Mouse (Mus musculus): ENCODE measurements around the gene Gipc3. TPM values are rescaled to one million over a fixed set of nuclear protein-coding genes. Genes with fewer than 3 reads are reported as not detected.
A peak's percentile ranks its signal among the peaks of the same experiment; 100 is the strongest.

Gipc3 gene
- total RNA-seq, 2 experiments from 2014 or later: 0.17 to 0.32 TPM

DNA sequence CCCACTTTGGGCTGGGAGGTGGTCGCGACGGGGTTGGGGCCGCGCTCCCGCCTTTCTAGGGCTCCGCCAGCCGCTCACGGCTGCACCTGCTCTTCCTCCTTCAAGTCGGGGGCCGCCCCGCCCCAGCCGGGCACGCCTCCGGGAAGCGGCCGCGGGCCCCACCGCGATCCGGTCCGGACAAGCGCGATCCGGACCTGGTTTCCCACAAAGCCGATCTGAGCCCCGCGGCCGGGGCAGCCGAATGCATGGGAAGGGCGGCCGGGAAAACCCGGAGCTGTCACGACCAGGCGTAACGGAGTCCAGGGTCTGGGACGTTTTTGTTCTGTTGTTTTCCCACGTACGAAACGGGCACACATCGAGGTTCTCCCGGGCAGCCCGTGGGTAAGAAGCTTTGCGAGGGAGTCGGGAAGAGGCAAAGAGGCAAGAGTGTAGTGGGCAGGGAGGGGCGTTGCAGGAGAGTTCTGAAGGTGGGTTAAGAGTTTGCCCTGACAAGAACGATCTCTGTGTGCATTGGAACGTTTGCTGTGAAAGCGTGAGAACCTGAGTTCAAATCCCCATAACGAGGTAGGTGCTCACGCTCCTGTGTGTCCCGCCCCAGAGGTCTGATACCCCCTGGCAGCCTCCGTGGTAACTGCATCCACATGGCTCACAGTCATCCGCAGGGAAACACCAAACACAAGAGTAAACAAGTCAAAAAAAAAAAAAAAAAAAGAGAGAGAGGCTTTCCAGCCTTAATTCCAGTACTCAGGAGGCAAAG lies 57.2 kb downstream of the Gipc3 start:
- peak; percentile 83 for ATAC-seq (replicated peaks; ENCODE audit: poor library complexity)

Other genes starting within 250 kb of the Gipc3 start
Only the 30 nearest of the 33 such genes appear.
- gene Zbtb7a, start 208.0 kb downstream of the Gipc3 start, total RNA-seq (2015): 17.4 and 18.9 TPM in 2 replicates
- gene Zbtb7a, start 208.0 kb downstream of the Gipc3 start, total RNA-seq (2017): 7.7 and 8.6 TPM in 2 replicates
- 9.4 and 10.0 TPM in 2 replicates for gene Pias4, start 175.3 kb downstream of the Gipc3 start, total RNA-seq (2015)
- gene Pias4, start 175.3 kb downstream of the Gipc3 start, total RNA-seq (2017): 9.4 and 9.8 TPM in 2 replicates
- 526 and 599 TPM in 2 replicates for gene Eef2, start 166.6 kb downstream of the Gipc3 start, total RNA-seq (2015)
- gene Eef2, start 166.6 kb downstream of the Gipc3 start, total RNA-seq (2017): 1,508 and 1,553 TPM in 2 replicates
- gene Dapk3, start 160.3 kb downstream of the Gipc3 start, total RNA-seq (2015): 15.5 and 17.2 TPM in 2 replicates
- gene Dapk3, start 160.3 kb downstream of the Gipc3 start, total RNA-seq (2017): 37.2 and 54.7 TPM in 2 replicates
- not detected in 2 replicates for gene 4930442H23Rik, start 159.4 kb downstream of the Gipc3 start, total RNA-seq (2015)
- gene 4930442H23Rik, start 159.4 kb downstream of the Gipc3 start, total RNA-seq (2017): not detected in 2 replicates
- gene Nmrk2, start 141.2 kb downstream of the Gipc3 start, total RNA-seq (2015): not detected in 2 replicates
- gene Nmrk2, start 141.2 kb downstream of the Gipc3 start, total RNA-seq (2017): not detected in 2 replicates
- gene Atcay, start 112.4 kb downstream of the Gipc3 start, total RNA-seq (2015): not detected in 2 replicates
- not detected in 2 replicates for gene Atcay, start 112.4 kb downstream of the Gipc3 start, total RNA-seq (2017)
- 0.05 TPM in 1 of 2 replicates, not detected in the other for gene Zfr2, start 110.1 kb downstream of the Gipc3 start, total RNA-seq (2015)
- gene Zfr2, start 110.1 kb downstream of the Gipc3 start, total RNA-seq (2017): 0.17 TPM in 1 of 2 replicates, not detected in the other
- 10.2 and 16.7 TPM in 2 replicates for gene Matk, start 90.3 kb downstream of the Gipc3 start, total RNA-seq (2015)
- gene Matk, start 90.3 kb downstream of the Gipc3 start, total RNA-seq (2017): 32.7 and 33.7 TPM in 2 replicates
- 95.1 and 97.1 TPM in 2 replicates for gene Mrpl54, start 76.3 kb downstream of the Gipc3 start, total RNA-seq (2015)
- gene Mrpl54, start 76.3 kb downstream of the Gipc3 start, total RNA-seq (2017): 155 and 196 TPM in 2 replicates
- 15.5 and 20.2 TPM in 2 replicates for gene Apba3, start 76.3 kb downstream of the Gipc3 start, total RNA-seq (2015)
- gene Apba3, start 76.3 kb downstream of the Gipc3 start, total RNA-seq (2017): 10.5 and 16.9 TPM in 2 replicates
- 2.3 TPM in 2 replicates for gene Tjp3, start 51.7 kb downstream of the Gipc3 start, total RNA-seq (2015)
- gene Tjp3, start 51.7 kb downstream of the Gipc3 start, total RNA-seq (2017): 3.9 and 5.2 TPM in 2 replicates
- gene Pip5k1c, start 50.3 kb downstream of the Gipc3 start, total RNA-seq (2015): 18.9 and 24.6 TPM in 2 replicates
- gene Pip5k1c, start 50.3 kb downstream of the Gipc3 start, total RNA-seq (2017): 32.4 and 37.4 TPM in 2 replicates
- 7.1 and 7.6 TPM in 2 replicates for gene Cactin, start 22.2 kb downstream of the Gipc3 start, total RNA-seq (2015)
- gene Cactin, start 22.2 kb downstream of the Gipc3 start, total RNA-seq (2017): 30.8 and 32.7 TPM in 2 replicates
- 0.20 and 0.47 TPM in 2 replicates for gene Tbxa2r, start 14.5 kb downstream of the Gipc3 start, total RNA-seq (2015)
- gene Tbxa2r, start 14.5 kb downstream of the Gipc3 start, total RNA-seq (2017): 0.47 TPM in 1 of 2 replicates, not detected in the other
- gene Hmg20b, start 7.2 kb upstream of the Gipc3 start, total RNA-seq (2015): 24.5 and 29.0 TPM in 2 replicates
- 22.2 and 32.3 TPM in 2 replicates for gene Hmg20b, start 7.2 kb upstream of the Gipc3 start, total RNA-seq (2017)
- gene Mfsd12, start 14.2 kb upstream of the Gipc3 start, total RNA-seq (2015): 6.7 and 7.0 TPM in 2 replicates
- 12.1 and 12.6 TPM in 2 replicates for gene Mfsd12, start 14.2 kb upstream of the Gipc3 start, total RNA-seq (2017)
- gene 4930404N11Rik, start 22.6 kb upstream of the Gipc3 start, total RNA-seq (2015): 0.59 and 0.99 TPM in 2 replicates
- gene 4930404N11Rik, start 22.6 kb upstream of the Gipc3 start, total RNA-seq (2017): 0.92 and 2.2 TPM in 2 replicates
- gene Fzr1, start 35.2 kb upstream of the Gipc3 start, total RNA-seq (2015): 17.1 and 21.7 TPM in 2 replicates
- gene Fzr1, start 35.2 kb upstream of the Gipc3 start, total RNA-seq (2017): 17.3 and 17.8 TPM in 2 replicates
- 9.3 and 13.7 TPM in 2 replicates for gene Dohh, start 41.2 kb upstream of the Gipc3 start, total RNA-seq (2015)
- 36.5 and 52.5 TPM in 2 replicates for gene Dohh, start 41.2 kb upstream of the Gipc3 start, total RNA-seq (2017)
- 2.6 and 3.0 TPM in 2 replicates for gene Gm48551, start 41.2 kb upstream of the Gipc3 start, total RNA-seq (2015)
- gene Gm48551, start 41.2 kb upstream of the Gipc3 start, total RNA-seq (2017): 0.62 and 1.7 TPM in 2 replicates
- gene Gm48552, start 45.7 kb upstream of the Gipc3 start, total RNA-seq (2015): not detected in 2 replicates
- 0.46 TPM in 1 of 2 replicates, not detected in the other for gene Gm48552, start 45.7 kb upstream of the Gipc3 start, total RNA-seq (2017)
- 31.0 and 31.4 TPM in 2 replicates for gene Smim24, start 49.8 kb upstream of the Gipc3 start, total RNA-seq (2015)
- gene Smim24, start 49.8 kb upstream of the Gipc3 start, total RNA-seq (2017): 7.5 and 17.1 TPM in 2 replicates
- 35.5 and 36.8 TPM in 2 replicates for gene Nfic, start 112.4 kb upstream of the Gipc3 start, total RNA-seq (2015)
- 4.0 and 5.0 TPM in 2 replicates for gene Nfic, start 112.4 kb upstream of the Gipc3 start, total RNA-seq (2017)
- 0.10 TPM in 1 of 2 replicates, not detected in the other for gene Celf5, start 139.4 kb upstream of the Gipc3 start, total RNA-seq (2015)
- not detected in 2 replicates for gene Celf5, start 139.4 kb upstream of the Gipc3 start, total RNA-seq (2017)
- 81.2 and 99.2 TPM in 2 replicates for gene Ncln, start 153.1 kb upstream of the Gipc3 start, total RNA-seq (2015)
- gene Ncln, start 153.1 kb upstream of the Gipc3 start, total RNA-seq (2017): 85.6 and 101 TPM in 2 replicates
- gene S1pr4, start 156.9 kb upstream of the Gipc3 start, total RNA-seq (2015): 8.3 and 8.9 TPM in 2 replicates
- 6.2 and 9.5 TPM in 2 replicates for gene S1pr4, start 156.9 kb upstream of the Gipc3 start, total RNA-seq (2017)
- gene Gna15, start 181.0 kb upstream of the Gipc3 start, total RNA-seq (2015): 29.4 and 31.9 TPM in 2 replicates
- gene Gna15, start 181.0 kb upstream of the Gipc3 start, total RNA-seq (2017): 28.7 and 28.9 TPM in 2 replicates
- 5.4 and 6.0 TPM in 2 replicates for gene Gna11, start 201.9 kb upstream of the Gipc3 start, total RNA-seq (2015)
- gene Gna11, start 201.9 kb upstream of the Gipc3 start, total RNA-seq (2017): 7.6 and 10.2 TPM in 2 replicates
- gene Aes, start 216.2 kb upstream of the Gipc3 start, total RNA-seq (2015): 197 and 225 TPM in 2 replicates
- 178 and 191 TPM in 2 replicates for gene Aes, start 216.2 kb upstream of the Gipc3 start, total RNA-seq (2017)